Mouse (Mus musculus) sigmoid colon, adult 10 weeks (tissue): ENCODE results near the gene Ncstn. TPM values are rescaled to one million over a fixed set of nuclear protein-coding genes. Genes with fewer than 3 reads are reported as not detected.

ENCODE experiments used
- polyA plus RNA-seq: library from polyadenylated mRNA; stranded (reverse); fragments of 350-450 nt; fragmentation: Illumina TruSeq; extraction: RNeasy Lipid Tissue Mini Kit (QIAGEN cat#74804); gene quantifications from one replicate; pipeline ENCODE4 v1.2.3, GENCODE M21; 2014; ENCODE audit warnings: low read depth, low replicate concordance

Gene Ncstn
- polyA plus RNA-seq: 38.8 TPM

DNA sequence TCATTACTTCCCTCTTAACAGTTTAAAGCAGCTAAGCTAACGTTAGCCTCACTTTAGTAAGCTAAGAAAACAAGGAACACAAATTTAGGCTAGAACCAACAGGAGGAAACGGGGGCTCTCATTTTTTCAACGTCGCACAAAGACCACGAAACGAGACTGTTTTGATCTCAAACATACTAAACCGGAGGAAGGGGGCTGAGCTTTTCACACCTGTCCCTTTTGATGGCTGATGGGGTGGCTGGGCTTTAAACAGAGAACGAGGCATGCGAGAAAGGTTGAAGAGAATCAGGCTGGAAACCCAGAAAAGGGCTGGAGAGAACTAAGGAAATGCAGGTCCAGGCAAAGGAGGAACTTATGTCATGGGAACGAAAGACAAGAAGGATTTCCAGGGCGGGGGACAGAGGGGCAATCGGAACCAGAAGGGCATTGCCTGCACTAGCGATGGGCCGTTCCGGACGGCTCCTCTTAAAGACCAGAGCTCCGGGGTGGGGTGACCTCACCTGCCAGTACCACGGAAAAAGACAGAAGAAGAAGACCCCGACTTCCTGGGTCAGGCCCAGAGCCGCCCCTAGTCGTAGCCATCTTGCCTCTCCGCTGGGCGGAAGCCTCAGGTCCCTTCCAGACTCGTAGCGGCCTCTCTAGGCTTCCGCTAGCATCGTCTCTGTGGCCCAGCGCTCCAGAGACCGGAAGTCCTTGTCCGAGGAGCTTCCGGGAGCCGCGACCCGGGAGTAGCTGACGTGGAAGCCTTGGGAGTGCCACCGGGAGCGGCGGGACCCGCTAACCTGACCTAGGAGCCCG lies at the start of gene Ncstn, which contains the start of gene Copa:
Gene Ncstn (minus strand): TSS at position 695 of the 798 bp plus-strand sequence.
Gene Copa (plus strand): TSS at position 429 of the 798 bp plus-strand sequence.

DNA sequence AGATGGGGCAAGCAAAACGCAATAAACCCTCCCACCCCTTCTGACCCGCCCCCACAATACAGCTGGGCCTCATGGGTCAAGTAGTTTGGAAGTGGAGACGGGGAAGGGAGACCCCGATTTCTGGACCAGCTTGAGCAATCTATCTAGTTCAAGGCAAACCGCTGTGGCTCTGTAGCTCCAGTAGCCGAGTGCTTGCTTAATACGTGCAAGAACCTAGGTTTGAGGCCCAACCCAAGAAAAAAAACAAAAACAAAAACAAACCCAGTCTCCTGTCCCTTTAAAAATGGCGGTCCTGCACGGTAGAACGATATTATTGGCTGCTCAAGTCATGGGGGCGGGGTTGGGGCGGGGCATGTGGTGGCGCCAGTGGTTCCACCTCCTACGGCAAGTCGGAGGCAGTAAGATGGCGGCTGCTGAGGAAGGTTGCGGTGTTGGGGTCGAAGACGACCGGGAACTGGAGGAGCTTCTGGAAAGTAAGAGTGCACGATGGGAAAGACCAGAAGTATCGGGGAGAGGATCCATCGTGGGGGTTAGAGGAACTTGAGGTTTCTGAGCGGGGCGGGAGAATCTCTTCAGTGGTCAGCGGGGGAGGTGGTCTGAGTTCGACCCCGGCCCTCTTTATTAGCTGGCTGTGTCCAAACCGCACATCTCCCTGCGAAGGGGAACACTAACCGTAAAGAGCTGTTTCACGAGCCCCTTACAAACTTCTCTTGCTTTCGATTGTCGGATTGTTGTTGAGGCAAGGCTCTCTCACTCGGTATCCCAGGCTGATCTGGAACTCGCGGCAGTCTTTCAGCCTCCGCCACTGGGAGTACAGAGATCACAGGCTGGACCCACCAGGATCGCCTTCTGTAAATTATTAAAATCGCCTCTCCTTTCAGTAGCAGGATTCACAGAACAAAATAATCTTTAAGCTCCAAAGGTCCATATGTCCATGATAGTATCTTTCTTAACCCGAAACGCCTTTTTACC lies 44.1 kb upstream of the Ncstn start, which contains the start of gene Pex19:
Gene Pex19 (plus strand): TSS at position 380 of the 972 bp plus-strand sequence.

DNA sequence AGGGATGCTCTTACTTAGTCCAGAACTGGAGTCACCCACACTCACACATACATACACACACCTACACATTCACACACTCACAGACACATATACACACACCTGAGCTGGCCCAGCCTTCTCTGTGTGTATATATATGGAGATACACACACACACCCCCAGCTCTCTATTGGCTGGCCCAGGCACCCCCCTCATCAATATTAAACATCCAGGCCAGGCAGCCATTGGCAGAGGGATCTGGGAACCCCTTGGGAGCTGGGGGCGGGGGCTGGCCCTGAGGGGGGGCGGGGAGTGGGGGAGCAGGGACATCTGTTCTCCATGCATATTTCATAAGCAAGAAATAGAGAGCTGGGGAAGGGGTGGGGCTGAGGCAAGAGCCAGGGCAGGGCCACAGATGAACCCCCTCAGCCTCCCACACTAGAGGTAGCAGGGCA lies 25.1 kb downstream of the Ncstn start, which contains the start of gene Nhlh1:
Gene Nhlh1 (minus strand): TSS at position 83 of the 431 bp plus-strand sequence.

DNA sequence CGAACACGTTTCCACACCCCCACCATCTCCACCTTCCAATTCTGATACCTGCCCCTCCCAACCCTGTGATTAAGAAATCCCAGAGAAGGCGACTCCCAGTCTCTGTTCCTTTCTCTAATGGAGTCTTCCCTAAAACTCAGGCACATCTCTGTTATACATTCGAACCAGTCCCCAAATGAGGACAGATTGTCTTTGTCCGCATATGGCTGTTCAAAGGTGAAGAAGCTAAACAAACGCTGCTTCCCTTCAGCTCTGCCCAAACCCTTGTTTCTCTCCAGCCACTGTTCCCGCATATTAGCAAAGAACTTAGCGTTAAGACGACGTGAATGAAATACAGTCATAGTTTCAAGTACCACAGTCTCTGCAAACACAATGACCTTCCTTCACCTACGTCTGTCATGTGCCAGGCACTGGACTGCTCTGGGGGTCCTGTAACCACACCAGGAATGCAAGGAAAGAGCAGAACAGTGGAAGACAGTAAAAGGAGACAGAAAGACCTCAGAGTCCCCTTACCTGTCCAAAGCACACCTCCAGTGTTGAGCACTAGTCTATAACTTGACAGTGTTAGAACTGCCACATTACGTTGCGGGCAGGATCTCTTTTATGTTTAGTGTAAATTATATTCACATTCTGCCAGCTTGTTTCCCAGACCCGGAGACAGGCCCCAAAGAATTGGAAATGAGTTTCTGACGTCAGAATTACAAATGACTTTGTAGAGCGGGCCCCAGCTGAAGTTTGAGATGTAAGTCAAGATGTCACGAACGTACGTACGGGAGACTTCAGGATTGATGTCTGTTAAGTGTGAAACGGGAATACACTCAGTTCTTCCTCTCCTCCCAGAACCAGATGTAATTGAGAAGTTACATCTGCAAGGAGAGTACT lies 54.0 kb downstream of the Ncstn start, which contains the start of gene Vangl2:
Gene Vangl2 (minus strand): TSS at position 51 of the 882 bp plus-strand sequence.

Other genes with a start within 250 kb of the Ncstn start
- gene Cd84, start 243.1 kb downstream of the Ncstn start, polyA plus RNA-seq: 22.0 TPM
- gene Gm10521, start 187.1 kb downstream of the Ncstn start, polyA plus RNA-seq: 2.1 TPM
- 4.9 TPM for gene Slamf6, start 165.3 kb downstream of the Ncstn start, polyA plus RNA-seq
- 1.4 TPM for gene Vangl2, start 54.4 kb downstream of the Ncstn start, polyA plus RNA-seq
- gene Nhlh1, start 25.2 kb downstream of the Ncstn start, polyA plus RNA-seq: not detected
- gene Copa, start 266 bp downstream of the Ncstn start, polyA plus RNA-seq: 180 TPM
- 40.4 TPM for gene Pex19, start 44.0 kb upstream of the Ncstn start, polyA plus RNA-seq
- 74.0 TPM for gene Dcaf8, start 65.3 kb upstream of the Ncstn start, polyA plus RNA-seq
- gene Pea15a, start 124.0 kb upstream of the Ncstn start, polyA plus RNA-seq: 36.7 TPM
- 0.63 TPM for gene Casq1, start 137.1 kb upstream of the Ncstn start, polyA plus RNA-seq
- gene Atp1a4, start 175.6 kb upstream of the Ncstn start, polyA plus RNA-seq: not detected
- 1.1 TPM for gene Igsf8, start 178.8 kb upstream of the Ncstn start, polyA plus RNA-seq
- 4.4 TPM for gene Atp1a2, start 215.3 kb upstream of the Ncstn start, polyA plus RNA-seq
- not detected for gene Kcnj9, start 246.5 kb upstream of the Ncstn start, polyA plus RNA-seq